Mouse (Mus musculus): ENCODE data around the gene Frmd4b. TPM values are rescaled to one million over a fixed set of nuclear protein-coding genes. Genes with fewer than 3 reads are reported as not detected.
A peak's percentile ranks its signal among the peaks of the same experiment; 100 is the strongest.
"Not testable (repeated sequence)": the region's sequence is repeated elsewhere in the genome, so short reads cannot be mapped to it uniquely, and the experiment has no call there.

Gene Frmd4b
- polyA plus RNA-seq, 1 experiment from 2014 or later, result 12.9 TPM

GRCm38 (mm10) chr6:97363846-97364245 is 253.5 kb downstream of the Frmd4b start:
- no peaks in the 10 kb centered on the region for H3K36me3 ChIP-seq
- no peak for ATAC-seq (ENCODE audit: insufficient number of reproducible peaks, insufficient read depth, low FRiP score, low TSS enrichment, low read depth)
- WGBS, result 72% methylated on average over 2 of the region's 2 CpGs

GRCm38 (mm10) chr6:97357606-97358005 is 259.7 kb downstream of the Frmd4b start:
- 82% methylated on average over 4 of the region's 4 CpGs for WGBS
- not testable (repeated sequence) for H3K9me3 ChIP-seq; H3K36me3 ChIP-seq; H3K4me3 ChIP-seq (replicated peaks); H3K9ac ChIP-seq (replicated peaks); H3K27ac ChIP-seq; H3K4me2 ChIP-seq; ATAC-seq (ENCODE audit: insufficient number of reproducible peaks, insufficient read depth, low FRiP score, low TSS enrichment, low read depth); H3K4me1 ChIP-seq (replicated peaks); H3K27me3 ChIP-seq

More at GRCm38 (mm10) chr6:97363846-97364245, 253.5 kb downstream of the Frmd4b start:
- H3K4me2 ChIP-seq, result no peak overlapping the region
- no peak overlapping the region for H3K27ac ChIP-seq
- no peaks in the 10 kb centered on the region for H3K27me3 ChIP-seq
- no peak overlapping the region for H3K4me3 ChIP-seq (replicated peaks)
- peaks cover 4% of the 10 kb centered on the region; the same call in 1 of the 2 replicates for H3K4me1 ChIP-seq (replicated peaks)
- 0 out of 2 replicates have a peak, but pooled peaks cover 5% of the 10 kb centered on the region for H3K9me3 ChIP-seq
- H3K9ac ChIP-seq (replicated peaks), result no peak overlapping the region

GRCm38 (mm10) chr6:97356612-97357011 is 260.7 kb downstream of the Frmd4b start:
- Histone ChIP-seq H3K4me1 (replicated peaks) (peaks cover 19% of the 10 kb centered on the region), H3K9me3 (0 out of 2 replicates have a peak, but pooled peaks cover 5% of the 10 kb centered on the region), H3K27me3 (no peaks in the 10 kb centered on the region), H3K4me2 (no peak overlapping the region), H3K4me3 (replicated peaks) (no peak overlapping the region), H3K9ac (replicated peaks) (no peak overlapping the region), H3K36me3 (no peaks in the 10 kb centered on the region), H3K27ac (no peak overlapping the region)
- WGBS, result 65% methylated on average over 7 of the region's 7 CpGs
- ATAC-seq (ENCODE audit: insufficient number of reproducible peaks, insufficient read depth, low FRiP score, low TSS enrichment, low read depth), result no peak

- peaks cover 26% of the 10 kb centered on the region for H3K4me1 ChIP-seq (replicated peaks)
- no peaks in the 10 kb centered on the region for H3K9me3 ChIP-seq
- H3K27me3 ChIP-seq, result no peaks in the 10 kb centered on the region
- no peak overlapping the region for H3K4me2 ChIP-seq
- H3K27ac ChIP-seq, result no peak overlapping the region
- no peak overlapping the region for H3K4me3 ChIP-seq (replicated peaks)
- H3K9ac ChIP-seq (replicated peaks), result no peak overlapping the region
- no peak for ATAC-seq (ENCODE audit: insufficient number of reproducible peaks, insufficient read depth, low FRiP score, low TSS enrichment, low read depth)
- H3K36me3 ChIP-seq, result no peaks in the 10 kb centered on the region
- 21% methylated on average over 8 of the region's 8 CpGs for WGBS
These were observed 262.2 kb downstream of the Frmd4b start for GRCm38 (mm10) chr6:97355141-97355540.

GRCm38 (mm10) chr6:97353933-97354332 is 263.4 kb downstream of the Frmd4b start:
- ATAC-seq (ENCODE audit: insufficient number of reproducible peaks, insufficient read depth, low FRiP score, low TSS enrichment, low read depth), result no peak
- H3K4me1 ChIP-seq (replicated peaks), result peaks cover 37% of the 10 kb centered on the region
- H3K4me2 ChIP-seq, result peak overlapping the region; percentile 41
- 11% methylated on average over 5 of the region's 5 CpGs for WGBS
- no peaks in the 10 kb centered on the region for H3K36me3 ChIP-seq
- no peak overlapping the region for H3K27ac ChIP-seq
- no peak overlapping the region for H3K9ac ChIP-seq (replicated peaks)
- no peaks in the 10 kb centered on the region for H3K9me3 ChIP-seq
- peak overlapping the region; percentile 21 for H3K4me3 ChIP-seq (replicated peaks)
- H3K27me3 ChIP-seq, result no peaks in the 10 kb centered on the region

GRCm38 (mm10) chr6:97353371-97353770 is 264.0 kb downstream of the Frmd4b start:
- no peaks in the 10 kb centered on the region for H3K27me3 ChIP-seq
- peak overlapping the region; percentile 41 for H3K4me2 ChIP-seq
- H3K27ac ChIP-seq, result no peak overlapping the region
- no peak for ATAC-seq (ENCODE audit: insufficient number of reproducible peaks, insufficient read depth, low FRiP score, low TSS enrichment, low read depth)
- H3K9me3 ChIP-seq, result no peaks in the 10 kb centered on the region
- H3K4me3 ChIP-seq (replicated peaks), result 0 out of 2 replicates have a peak overlapping the region, but pooled peaks have one; percentile 21
- H3K4me1 ChIP-seq (replicated peaks), result peaks cover 37% of the 10 kb centered on the region
- 42% methylated on average over 6 of the region's 6 CpGs for WGBS
- no peak overlapping the region for H3K9ac ChIP-seq (replicated peaks)
- no peaks in the 10 kb centered on the region for H3K36me3 ChIP-seq

- ATAC-seq (ENCODE audit: insufficient number of reproducible peaks, insufficient read depth, low FRiP score, low TSS enrichment, low read depth), result no peak
These were observed 264.7 kb downstream of the Frmd4b start for GRCm38 (mm10) chr6:97352505-97353154.

GRCm38 (mm10) chr6:97349355-97350138 is 267.8 kb downstream of the Frmd4b start:
- Histone ChIP-seq H3K4me3 (replicated peaks) (no peak overlapping the region), H3K4me1 (replicated peaks) (peaks cover 41% of the 10 kb centered on the region), H3K9me3 (no peaks in the 10 kb centered on the region), H3K27ac (peak overlapping the region; percentile 50; the same call in 1 of the 2 replicates), H3K27me3 (no peaks in the 10 kb centered on the region), H3K9ac (replicated peaks) (no peak overlapping the region), H3K4me2 (no peak overlapping the region), H3K36me3 (no peaks in the 10 kb centered on the region)
- WGBS, result 12% methylated on average over 8 of the region's 8 CpGs
- no peak for ATAC-seq (ENCODE audit: insufficient number of reproducible peaks, insufficient read depth, low FRiP score, low TSS enrichment, low read depth)

More at GRCm38 (mm10) chr6:97352505-97353154, 264.7 kb downstream of the Frmd4b start:
- Histone ChIP-seq H3K27me3 (no peaks in the 10 kb centered on the region), H3K27ac (no peak overlapping the region), H3K36me3 (no peaks in the 10 kb centered on the region), H3K4me1 (replicated peaks) (peaks cover 37% of the 10 kb centered on the region), H3K9me3 (no peaks in the 10 kb centered on the region), H3K4me2 (no peak overlapping the region), H3K4me3 (replicated peaks) (no peak overlapping the region), H3K9ac (replicated peaks) (no peak overlapping the region)
- 41% methylated on average over 10 of the region's 10 CpGs for WGBS

- Histone ChIP-seq H3K36me3 (no peaks in the 10 kb centered on the region), H3K4me2 (no peak overlapping the region), H3K4me3 (replicated peaks) (no peak overlapping the region), H3K27me3 (no peaks in the 10 kb centered on the region), H3K9me3 (no peaks in the 10 kb centered on the region), H3K27ac (no peak overlapping the region), H3K9ac (replicated peaks) (no peak overlapping the region), H3K4me1 (replicated peaks) (peaks cover 25% of the 10 kb centered on the region)
- WGBS, result 89% methylated on average over 1 of the region's 1 CpGs
- ATAC-seq (ENCODE audit: insufficient number of reproducible peaks, insufficient read depth, low FRiP score, low TSS enrichment, low read depth), result no peak
These were observed 270.4 kb downstream of the Frmd4b start for GRCm38 (mm10) chr6:97346932-97347331.

GRCm38 (mm10) chr6:97346527-97346926 is 270.8 kb downstream of the Frmd4b start:
- no peaks in the 10 kb centered on the region for H3K36me3 ChIP-seq
- no peaks in the 10 kb centered on the region for H3K9me3 ChIP-seq
- peaks cover 21% of the 10 kb centered on the region for H3K4me1 ChIP-seq (replicated peaks)
- no peaks in the 10 kb centered on the region for H3K27me3 ChIP-seq
- ATAC-seq (ENCODE audit: insufficient number of reproducible peaks, insufficient read depth, low FRiP score, low TSS enrichment, low read depth), result no peak
- no peak overlapping the region for H3K4me3 ChIP-seq (replicated peaks)
- H3K9ac ChIP-seq (replicated peaks), result no peak overlapping the region
- H3K4me2 ChIP-seq, result no peak overlapping the region
- no peak overlapping the region for H3K27ac ChIP-seq
- WGBS, result 68% methylated on average over 10 of the region's 10 CpGs

- H3K4me3 ChIP-seq (replicated peaks), result no peak overlapping the region
- no peak overlapping the region for H3K27ac ChIP-seq
- no peaks in the 10 kb centered on the region for H3K27me3 ChIP-seq
- no peaks in the 10 kb centered on the region for H3K36me3 ChIP-seq
- H3K4me2 ChIP-seq, result no peak overlapping the region
- no peaks in the 10 kb centered on the region for H3K9me3 ChIP-seq
- no peak overlapping the region for H3K9ac ChIP-seq (replicated peaks)
- peaks cover 20% of the 10 kb centered on the region for H3K4me1 ChIP-seq (replicated peaks)
- no peak for ATAC-seq (ENCODE audit: insufficient number of reproducible peaks, insufficient read depth, low FRiP score, low TSS enrichment, low read depth)
- 94% methylated on average over 2 of the region's 2 CpGs for WGBS
These were observed 271.4 kb downstream of the Frmd4b start for GRCm38 (mm10) chr6:97345921-97346320.

All from limb, embryonic 12.5 days (tissue).